Mouse (Mus musculus): ENCODE data around the gene Cd2bp2. TPM values are rescaled to one million over a fixed set of nuclear protein-coding genes. Genes with fewer than 3 reads are reported as not detected.

The Cd2bp2 gene
- total RNA-seq (2021), result 10 to 100 TPM; 50.9 to 54.9 TPM
- long read RNA-seq, experiment 1, transcript Cd2bp2-202 (7 exons, 3,284 nt), result major isoform, 29 of 72 reads
- long read RNA-seq, experiment 1, partial matches to known transcripts, result 9 of 72 reads
- long read RNA-seq, experiment 1, other reads (novel, unspliced or antisense), result 30 of 72 reads
- long read RNA-seq, experiment 2, transcript Cd2bp2-202 (7 exons, 3,284 nt), result major isoform, 16 of 42 reads
- long read RNA-seq, experiment 2, partial matches to known transcripts, result 8 of 42 reads
- long read RNA-seq, experiment 2, other reads (novel, unspliced or antisense), result 15 of 42 reads

GRCm38 (mm10) chr7:127195544-127196295 is at the start of gene Cd2bp2:
Cd2bp2 (minus strand) TSS chr7:127196050.
- DNase-seq, result peak; percentile 96

DNA sequence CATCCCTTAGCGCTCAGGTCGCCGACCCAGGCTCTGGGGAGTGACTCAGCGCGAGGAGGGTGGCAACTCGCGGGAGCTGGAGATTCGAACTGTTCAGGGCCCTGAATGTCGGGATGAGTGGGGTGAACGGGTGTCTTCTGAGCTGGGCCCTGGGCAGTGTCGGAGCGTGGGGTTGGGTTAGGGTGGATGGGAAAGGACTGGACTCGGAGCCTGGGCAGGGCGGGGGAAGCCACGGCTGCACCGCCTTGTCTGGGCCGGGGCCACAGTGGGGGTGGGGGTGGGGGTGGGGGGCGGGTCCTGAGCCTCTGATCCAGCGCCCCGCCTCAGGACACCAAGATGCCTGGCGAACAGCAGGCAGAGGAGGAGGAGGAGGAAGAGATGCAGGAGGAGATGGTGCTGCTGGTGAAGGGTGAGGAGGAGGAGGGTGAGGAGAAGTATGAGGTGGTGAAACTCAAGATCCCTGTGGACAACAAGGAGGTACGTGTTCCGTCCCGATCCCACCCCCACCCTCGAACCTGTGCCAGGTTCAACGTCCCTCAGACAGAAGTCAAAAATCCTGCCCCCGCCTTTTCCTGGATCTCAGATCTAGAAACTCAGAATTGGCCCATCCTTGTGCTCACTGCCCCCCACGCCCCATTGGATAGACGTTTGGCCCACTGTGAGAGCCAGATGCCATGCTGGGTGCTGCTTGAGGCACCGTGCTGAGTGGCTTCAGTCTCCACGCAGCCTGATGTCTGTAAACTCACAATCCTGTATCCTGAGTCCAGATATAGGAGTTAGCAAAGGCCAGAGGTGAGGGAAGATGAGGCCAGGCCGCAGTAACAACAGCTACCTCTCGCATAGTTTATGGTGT is 49.0 kb upstream of the Cd2bp2 start:
- DNase-seq, result no peak

DNA sequence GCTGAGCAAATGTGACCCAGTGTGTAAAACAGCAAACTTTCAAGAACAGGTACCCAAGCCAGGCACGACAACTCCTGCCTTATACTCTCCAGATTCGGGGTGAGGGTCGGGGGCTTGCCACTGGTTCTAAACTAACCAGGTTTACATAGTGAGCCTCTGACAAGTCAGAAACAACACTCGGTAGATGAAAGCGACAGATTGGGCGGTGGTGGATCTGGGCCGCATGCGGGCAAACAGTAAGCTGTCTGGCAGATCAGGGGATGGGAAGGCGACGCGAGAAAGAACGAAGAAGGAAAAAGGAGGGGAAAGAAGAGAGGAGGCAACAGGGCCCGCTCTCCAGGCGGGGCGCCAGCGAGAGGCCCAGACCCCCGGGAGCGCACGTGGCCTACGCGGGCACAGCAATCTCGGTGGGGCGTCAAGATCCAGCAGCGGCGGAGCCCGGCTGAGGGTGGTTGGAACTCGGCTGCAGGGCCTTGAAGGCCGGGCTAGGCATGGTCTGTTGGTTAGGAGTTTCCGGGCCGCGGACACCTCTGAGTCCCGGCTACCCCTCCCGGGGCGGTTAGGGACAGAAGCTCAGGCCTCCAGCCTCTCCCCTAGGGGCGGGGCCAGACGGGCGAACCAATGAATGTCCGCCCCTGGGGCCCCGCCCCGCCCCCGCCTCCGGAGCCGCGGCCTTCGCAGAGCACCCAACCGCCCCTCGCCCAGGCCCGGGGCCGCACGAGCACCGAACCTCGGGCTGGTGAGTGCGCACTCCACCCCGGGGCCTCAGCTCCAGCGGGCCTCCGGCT is 48.2 kb upstream of the Cd2bp2 start, which contains the start of gene Zfp771:
Gene Zfp771, plus strand, starts transcription at position 405 of the 788 bp plus-strand sequence.
- peak; percentile 98 for DNase-seq

- no peak for DNase-seq
These were observed 47.6 kb upstream of the Cd2bp2 start for GRCm38 (mm10) chr7:127243361-127243867.

- peak; percentile 38 for DNase-seq
These were observed 38.9 kb upstream of the Cd2bp2 start for GRCm38 (mm10) chr7:127234777-127235176.

DNA sequence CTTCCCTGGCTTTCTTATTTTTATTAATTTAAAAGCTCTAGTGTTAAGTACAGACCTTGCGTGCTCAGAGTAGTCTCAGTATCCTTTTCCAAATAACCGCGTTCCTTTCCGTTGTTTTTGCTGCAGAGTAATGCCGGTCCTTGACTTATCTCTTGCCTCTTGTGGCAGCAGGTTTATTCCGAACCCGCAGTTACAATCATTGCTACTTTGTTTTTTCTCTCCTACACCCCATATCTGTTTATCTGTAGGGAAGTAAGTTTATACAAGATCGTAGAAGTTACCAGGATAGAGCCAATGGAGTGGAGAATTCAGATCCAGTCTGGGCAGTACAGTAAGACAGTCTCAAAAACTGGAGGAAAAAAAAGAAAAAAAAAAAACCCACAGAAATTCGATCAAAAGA is 37.9 kb upstream of the Cd2bp2 start:
- DNase-seq, result no peak

DNA sequence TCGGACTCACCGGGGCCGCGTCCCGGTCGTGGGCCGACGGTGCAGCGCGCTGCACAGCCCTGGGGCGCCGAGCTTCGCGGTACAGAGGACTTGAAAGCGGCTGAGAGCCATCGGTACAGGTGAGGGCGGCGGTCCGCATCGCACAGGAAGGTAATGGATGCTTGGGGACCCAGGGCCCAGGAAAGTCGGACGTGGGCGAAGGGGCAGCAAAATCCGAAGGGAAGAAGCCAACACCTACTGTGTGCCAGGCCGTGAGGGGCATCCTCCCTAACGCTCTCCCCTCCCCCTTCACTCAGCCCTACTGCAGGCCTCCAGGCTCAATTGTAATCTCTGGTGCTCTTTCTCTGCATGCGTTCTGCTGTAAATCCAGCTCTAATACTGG is 37.5 kb upstream of the Cd2bp2 start:
- DNase-seq, result no peak

DNA sequence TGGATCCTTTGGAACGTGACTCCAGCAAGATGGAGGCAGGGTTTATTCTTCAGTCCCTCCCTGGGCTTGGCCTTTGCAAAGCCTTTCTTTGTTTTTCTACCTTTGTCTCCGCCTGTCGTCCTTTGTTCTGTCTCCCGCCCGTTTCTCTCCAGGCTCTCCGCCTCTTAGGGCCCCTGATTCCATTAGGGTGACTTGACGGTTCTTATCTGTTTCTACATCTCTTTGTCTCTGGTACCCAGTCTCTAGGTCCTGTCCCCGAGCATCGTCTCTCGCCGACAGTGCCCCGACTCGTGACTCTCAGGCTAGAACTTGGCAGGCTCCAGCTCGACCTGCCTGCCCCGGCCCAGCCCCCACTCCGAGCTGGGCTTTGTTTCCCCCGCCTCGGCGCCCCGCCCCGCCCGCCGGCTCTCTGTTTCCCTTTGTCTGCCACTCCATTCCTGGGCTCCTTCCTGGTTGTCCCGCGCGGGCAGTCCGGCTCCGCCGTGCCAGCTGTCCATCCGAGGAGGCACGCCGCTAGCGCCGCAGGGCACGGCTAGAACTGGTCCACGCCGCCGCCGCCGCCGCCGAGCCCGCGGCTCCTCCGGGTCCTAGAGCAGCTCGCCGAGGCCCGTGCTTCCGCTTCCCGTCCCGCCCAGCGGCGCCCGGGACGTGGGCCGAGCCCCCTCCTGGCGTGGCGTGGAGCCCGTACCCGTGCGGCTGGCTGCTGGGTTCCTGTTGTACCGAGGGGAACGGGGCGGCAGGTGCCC is 36.9 kb upstream of the Cd2bp2 start, which contains the start of the genes Zfp553 and Sept1:
Gene Zfp553, plus strand, starts transcription at position 440 of the 746 bp plus-strand sequence.
Gene Sept1, minus strand, starts transcription at position 509 of the 746 bp plus-strand sequence.
- DNase-seq, result peak; percentile 91

DNA sequence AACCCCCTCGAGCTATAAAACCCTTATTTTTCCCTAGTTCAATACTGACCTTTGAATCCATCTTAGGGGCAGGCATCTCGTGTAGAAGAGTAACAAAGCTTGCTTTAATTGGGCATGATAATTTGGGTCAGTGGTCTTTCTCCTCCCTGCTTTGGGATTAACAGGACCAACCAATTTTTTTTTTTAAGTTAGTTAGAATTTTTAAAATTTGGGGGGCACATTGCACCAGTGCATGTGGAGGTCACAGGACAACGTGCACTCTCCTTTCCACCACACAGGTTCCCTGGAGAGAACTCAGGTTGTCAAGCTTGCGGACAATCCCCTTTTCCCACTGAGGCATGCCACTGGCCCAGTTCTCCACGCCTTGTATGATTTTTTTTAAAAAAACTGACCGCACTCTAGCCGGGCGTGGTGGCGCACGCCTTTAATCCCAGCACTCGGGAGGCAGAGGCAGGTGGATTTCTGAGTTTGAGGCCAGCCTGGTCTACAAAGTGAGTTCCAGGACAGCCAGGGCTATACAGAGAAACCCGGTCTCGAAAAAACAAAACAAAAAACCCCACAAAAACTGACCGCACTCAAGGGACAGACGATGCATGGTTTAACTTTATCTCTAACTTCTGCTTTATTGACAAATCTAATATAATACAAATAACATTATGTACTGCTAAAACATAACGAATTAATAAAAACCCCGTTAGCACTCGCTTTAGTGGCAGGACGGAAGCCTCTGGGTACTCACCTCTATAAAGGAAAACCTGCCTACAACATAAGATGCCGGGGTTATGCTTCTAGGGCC is 36.2 kb upstream of the Cd2bp2 start:
- DNase-seq, result no peak

GRCm38 (mm10) chr7:127231376-127231775 is 35.5 kb upstream of the Cd2bp2 start:
- DNase-seq, result no peak

GRCm38 (mm10) chr7:127228615-127229303 is 32.9 kb upstream of the Cd2bp2 start:
- peak; percentile 89 for DNase-seq

DNA sequence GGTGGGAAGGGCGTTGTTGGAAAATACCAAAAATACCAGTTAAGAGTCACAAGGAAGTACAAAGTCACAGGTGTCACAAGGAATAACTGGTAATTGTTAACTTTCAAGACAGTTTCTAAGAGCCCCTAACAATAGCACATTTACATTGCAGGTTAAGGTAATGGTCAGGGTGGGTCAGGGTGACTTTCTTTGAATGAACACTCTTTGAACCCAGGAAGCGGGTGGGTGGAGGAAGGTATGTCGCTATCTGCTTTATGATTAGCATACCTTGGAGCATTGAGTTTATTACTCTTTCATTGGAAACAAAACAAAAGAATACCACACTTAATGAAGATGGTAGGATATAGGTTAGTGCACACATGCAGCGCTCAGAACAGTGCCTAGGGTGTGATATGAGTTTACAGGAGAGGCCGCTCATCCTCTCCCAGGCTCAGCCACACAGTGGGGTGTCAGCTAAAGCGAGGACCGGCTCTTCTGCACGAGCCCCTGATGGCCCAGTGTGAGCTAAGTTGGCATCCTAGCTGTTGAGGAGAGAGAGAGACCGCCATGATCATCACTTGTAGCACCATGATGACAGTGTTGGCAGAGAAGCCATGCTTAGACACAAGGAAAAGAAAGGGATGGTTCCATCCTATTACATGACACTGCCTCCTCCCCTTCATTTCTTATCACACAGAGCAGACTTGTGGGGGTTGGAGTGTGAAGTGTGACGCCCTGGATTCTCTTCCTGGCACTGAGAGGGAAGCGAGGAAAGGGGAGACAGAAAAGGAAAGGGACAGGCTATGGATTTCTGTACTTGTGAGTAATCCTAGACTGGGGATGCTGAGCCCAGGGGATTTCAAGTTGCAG is 29.5 kb upstream of the Cd2bp2 start:
- no peak for DNase-seq

DNA sequence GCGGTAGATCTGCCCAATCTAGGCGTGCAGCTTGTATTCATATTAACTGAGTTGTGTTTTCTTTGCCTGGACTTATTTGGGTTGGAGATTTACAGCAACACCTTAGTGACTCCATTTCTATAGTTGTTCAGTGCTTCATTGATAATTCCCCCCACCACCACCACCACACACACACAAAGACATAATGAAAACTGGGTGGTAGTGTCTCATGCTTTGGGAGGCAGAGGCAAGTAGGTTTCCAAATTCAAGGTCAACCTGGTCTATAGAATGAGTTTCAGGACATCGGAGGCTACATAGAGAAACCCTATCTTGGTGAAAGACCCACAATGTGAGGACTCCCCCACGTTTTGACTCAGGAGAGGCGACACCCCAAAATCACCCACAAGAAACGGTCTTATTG is 28.8 kb upstream of the Cd2bp2 start:
- no peak for DNase-seq

- DNase-seq, result no peak
These were observed 27.9 kb upstream of the Cd2bp2 start for GRCm38 (mm10) chr7:127223515-127224478.

DNA sequence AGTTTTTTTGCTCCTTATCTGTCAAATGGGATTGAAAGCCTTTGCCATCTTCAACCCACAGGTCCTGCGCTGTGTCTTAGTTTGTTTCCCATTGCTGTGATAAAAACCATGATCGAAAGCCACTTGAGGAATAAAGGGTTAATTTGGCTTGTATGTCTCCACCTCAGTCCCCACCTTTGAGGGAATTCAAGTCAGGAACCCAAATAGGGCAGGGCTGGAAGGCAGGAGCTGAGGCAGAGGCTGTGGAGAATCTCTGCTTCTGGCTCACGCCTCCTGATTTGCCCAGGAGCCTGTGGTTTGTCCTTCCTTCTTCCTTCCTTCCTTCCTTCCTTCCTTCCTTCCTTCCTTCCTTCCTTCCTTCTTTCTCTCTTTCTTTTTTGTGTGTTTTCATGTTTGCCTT is 27.3 kb upstream of the Cd2bp2 start:
- DNase-seq, result no peak

DNA sequence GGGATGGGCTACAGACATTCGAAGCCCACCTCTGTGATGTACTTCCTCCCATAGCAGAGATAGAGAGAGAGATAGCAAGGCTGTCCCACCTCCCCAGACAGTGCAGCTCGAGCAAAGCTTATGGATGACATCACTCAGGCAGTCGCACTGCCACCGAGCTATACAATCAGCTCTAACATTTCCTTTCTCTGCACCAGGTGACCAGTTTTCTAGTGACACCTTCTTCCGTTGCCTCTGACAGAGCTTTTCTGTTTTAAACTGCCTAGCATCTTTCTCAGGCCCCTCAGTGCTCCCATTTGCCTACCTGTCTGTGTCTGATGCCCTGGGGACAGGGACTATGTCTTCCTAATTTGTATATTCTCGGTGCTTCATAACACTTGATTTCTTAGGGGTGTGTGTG is 24.6 kb upstream of the Cd2bp2 start:
- no peak for DNase-seq

DNA sequence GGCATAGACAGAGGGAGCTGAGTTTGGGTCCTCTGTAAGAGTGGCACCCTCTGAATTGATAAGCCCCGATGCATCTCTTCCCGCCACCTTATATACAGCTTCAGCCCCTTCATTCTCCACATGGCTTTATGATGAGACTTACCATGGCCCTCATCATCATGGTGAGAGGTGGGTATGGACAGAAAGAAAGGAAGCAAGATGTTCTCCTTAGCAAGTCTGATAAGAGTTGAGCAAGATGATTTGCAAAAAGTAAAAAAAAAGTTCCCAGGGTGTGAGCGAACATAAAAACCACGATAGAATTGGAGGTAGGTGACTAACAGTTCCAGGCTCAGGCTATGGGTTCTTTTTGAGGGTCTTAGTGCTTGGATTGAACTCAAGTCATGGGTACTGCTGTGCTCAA is 22.8 kb upstream of the Cd2bp2 start:
- no peak for DNase-seq
